Mouse (Mus musculus): ENCODE measurements around the gene Tmprss7. TPM values are rescaled to one million over a fixed set of nuclear protein-coding genes. Genes with fewer than 3 reads are reported as not detected.

Tmprss7 gene
- polyA plus RNA-seq, 2 experiments: 0.08 to 0.26 TPM

- Histone ChIP-seq H3K4me1 (replicated peaks; ENCODE audit: control insufficient read depth in 2 of 2, insufficient read depth in 2 of 2, low read length in 1 of 2) (no peaks in the 10 kb centered on the region; a peak in 1 of 4 replicates), H3K9ac (replicated peaks) (no peak overlapping the region), H3K36me3 (replicated peaks; ENCODE audit: control insufficient read depth, insufficient read depth, low read depth) (no peaks in the 10 kb centered on the region), H3K4me2 (ENCODE audit: low read depth) (no peak overlapping the region), H3K9me3 (ENCODE audit: control insufficient read depth, low read length) (no peaks in the 10 kb centered on the region), H3K27me3 (ENCODE audit: control insufficient read depth, insufficient read depth, low read length) (no peaks in the 10 kb centered on the region), H3K4me3 (ENCODE audit: insufficient read depth in 1 of 2, low read depth in 2 of 2, low read length in 2 of 2) (no peak overlapping the region), H3K27ac (no peak overlapping the region)
- ATAC-seq (ENCODE audit: insufficient read depth) (0 out of 2 replicates have a peak, but pooled peaks have one; percentile 48), DNase-seq (ENCODE audit: low read depth in 3 of 3, low spot score in 3 of 3) (no peak)
- TF ChIP-seq CTCF (IDR thresholded peaks at IDR 0.05; ENCODE audit: low read depth): no peak
- TF ChIP-seq EP300 (IDR thresholded peaks at IDR 0.05; ENCODE audit: low read depth): no peak
- WGBS (ENCODE audit: insufficient replicate concordance): 26% methylated on average over 6 of the region's 6 CpGs
These were observed 49.1 kb downstream of the Tmprss7 start for GRCm38 (mm10) chr16:45644380-45644779.

GRCm38 (mm10) chr16:45643944-45644343 is 49.5 kb downstream of the Tmprss7 start:
- WGBS (ENCODE audit: insufficient replicate concordance): 54% methylated on average over 3 of the region's 3 CpGs
- Histone ChIP-seq H3K27ac (no peak overlapping the region), H3K4me3 (ENCODE audit: insufficient read depth in 1 of 2, low read depth in 2 of 2, low read length in 2 of 2) (no peak overlapping the region), H3K4me1 (replicated peaks; ENCODE audit: control insufficient read depth in 2 of 2, insufficient read depth in 2 of 2, low read length in 1 of 2) (no peaks in the 10 kb centered on the region; a peak in 1 of 4 replicates), H3K9me3 (ENCODE audit: control insufficient read depth, low read length) (no peaks in the 10 kb centered on the region), H3K36me3 (replicated peaks; ENCODE audit: control insufficient read depth, insufficient read depth, low read depth) (no peaks in the 10 kb centered on the region), H3K9ac (replicated peaks) (no peak overlapping the region), H3K27me3 (ENCODE audit: control insufficient read depth, insufficient read depth, low read length) (no peaks in the 10 kb centered on the region), H3K4me2 (ENCODE audit: low read depth) (no peak overlapping the region)
- no peak for DNase-seq (ENCODE audit: low read depth in 3 of 3, low spot score in 3 of 3)
- ATAC-seq (ENCODE audit: insufficient read depth): no peak
- TF ChIP-seq CTCF (IDR thresholded peaks at IDR 0.05; ENCODE audit: low read depth): no peak
- no peak for TF ChIP-seq EP300 (IDR thresholded peaks at IDR 0.05; ENCODE audit: low read depth)

GRCm38 (mm10) chr16:45641301-45641700 is 52.2 kb downstream of the Tmprss7 start:
- 54% methylated on average over 3 of the region's 3 CpGs for WGBS (ENCODE audit: insufficient replicate concordance)
- Histone ChIP-seq H3K9ac (replicated peaks) (no peak overlapping the region), H3K36me3 (replicated peaks; ENCODE audit: control insufficient read depth, insufficient read depth, low read depth) (no peaks in the 10 kb centered on the region), H3K4me2 (ENCODE audit: low read depth) (no peak overlapping the region), H3K4me3 (ENCODE audit: insufficient read depth in 1 of 2, low read depth in 2 of 2, low read length in 2 of 2) (no peak overlapping the region), H3K9me3 (ENCODE audit: control insufficient read depth, low read length) (no peaks in the 10 kb centered on the region), H3K27ac (no peak overlapping the region), H3K27me3 (ENCODE audit: control insufficient read depth, insufficient read depth, low read length) (no peaks in the 10 kb centered on the region), H3K4me1 (replicated peaks; ENCODE audit: control insufficient read depth in 2 of 2, insufficient read depth in 2 of 2, low read length in 1 of 2) (no peaks in the 10 kb centered on the region; a peak in 1 of 4 replicates)
- DNase-seq (ENCODE audit: low read depth in 3 of 3, low spot score in 3 of 3) (no peak), ATAC-seq (ENCODE audit: insufficient read depth) (no peak)
- TF ChIP-seq CTCF (IDR thresholded peaks at IDR 0.05; ENCODE audit: low read depth): no peak
- TF ChIP-seq EP300 (IDR thresholded peaks at IDR 0.05; ENCODE audit: low read depth): no peak

GRCm38 (mm10) chr16:45640070-45640762 is 53.2 kb downstream of the Tmprss7 start:
- 73% methylated on average over 10 of the region's 10 CpGs for WGBS (ENCODE audit: insufficient replicate concordance)
- no peak overlapping the region for H3K4me3 ChIP-seq (ENCODE audit: insufficient read depth in 1 of 2, low read depth in 2 of 2, low read length in 2 of 2)
- no peak for DNase-seq (ENCODE audit: low read depth in 3 of 3, low spot score in 3 of 3)
- no peak overlapping the region for H3K9ac ChIP-seq (replicated peaks)
- ATAC-seq (ENCODE audit: insufficient read depth): no peak
- H3K4me2 ChIP-seq (ENCODE audit: low read depth): no peak overlapping the region
- H3K27ac ChIP-seq: no peak overlapping the region
- H3K9me3 ChIP-seq (ENCODE audit: control insufficient read depth, low read length): no peaks in the 10 kb centered on the region
- H3K4me1 ChIP-seq (replicated peaks; ENCODE audit: control insufficient read depth in 2 of 2, insufficient read depth in 2 of 2, low read length in 1 of 2): no peaks in the 10 kb centered on the region; a peak in 1 of 4 replicates
- TF ChIP-seq CTCF (IDR thresholded peaks at IDR 0.05; ENCODE audit: low read depth) (no peak), EP300 (IDR thresholded peaks at IDR 0.05; ENCODE audit: low read depth) (no peak)
- H3K36me3 ChIP-seq (replicated peaks; ENCODE audit: control insufficient read depth, insufficient read depth, low read depth): no peaks in the 10 kb centered on the region
- no peaks in the 10 kb centered on the region for H3K27me3 ChIP-seq (ENCODE audit: control insufficient read depth, insufficient read depth, low read length)

GRCm38 (mm10) chr16:45635826-45636225 is 57.6 kb downstream of the Tmprss7 start:
- TF ChIP-seq CTCF (IDR thresholded peaks at IDR 0.05; ENCODE audit: low read depth) (no peak), EP300 (IDR thresholded peaks at IDR 0.05; ENCODE audit: low read depth) (no peak)
- Histone ChIP-seq H3K9me3 (ENCODE audit: control insufficient read depth, low read length) (no peaks in the 10 kb centered on the region), H3K27me3 (ENCODE audit: control insufficient read depth, insufficient read depth, low read length) (no peaks in the 10 kb centered on the region), H3K4me1 (replicated peaks; ENCODE audit: control insufficient read depth in 2 of 2, insufficient read depth in 2 of 2, low read length in 1 of 2) (no peaks in the 10 kb centered on the region), H3K4me3 (ENCODE audit: insufficient read depth in 1 of 2, low read depth in 2 of 2, low read length in 2 of 2) (no peak overlapping the region), H3K9ac (replicated peaks) (no peak overlapping the region), H3K4me2 (ENCODE audit: low read depth) (no peak overlapping the region), H3K36me3 (replicated peaks; ENCODE audit: control insufficient read depth, insufficient read depth, low read depth) (no peaks in the 10 kb centered on the region), H3K27ac (no peak overlapping the region)
- ATAC-seq (ENCODE audit: insufficient read depth): no peak
- WGBS (ENCODE audit: insufficient replicate concordance): 65% methylated on average over 2 of the region's 2 CpGs
- DNase-seq (ENCODE audit: low read depth in 3 of 3, low spot score in 3 of 3): no peak
